Mouse (Mus musculus) embryo, embryonic 11.5 days (tissue): ENCODE results near the gene Zmiz1.

Source experiments
- DNase-seq: peaks from one replicate; pipeline ENCODE4 v3.0.0-alpha.2; 2012; ENCODE audit warnings: low read depth, low spot score

Gene Zmiz1

DNA sequence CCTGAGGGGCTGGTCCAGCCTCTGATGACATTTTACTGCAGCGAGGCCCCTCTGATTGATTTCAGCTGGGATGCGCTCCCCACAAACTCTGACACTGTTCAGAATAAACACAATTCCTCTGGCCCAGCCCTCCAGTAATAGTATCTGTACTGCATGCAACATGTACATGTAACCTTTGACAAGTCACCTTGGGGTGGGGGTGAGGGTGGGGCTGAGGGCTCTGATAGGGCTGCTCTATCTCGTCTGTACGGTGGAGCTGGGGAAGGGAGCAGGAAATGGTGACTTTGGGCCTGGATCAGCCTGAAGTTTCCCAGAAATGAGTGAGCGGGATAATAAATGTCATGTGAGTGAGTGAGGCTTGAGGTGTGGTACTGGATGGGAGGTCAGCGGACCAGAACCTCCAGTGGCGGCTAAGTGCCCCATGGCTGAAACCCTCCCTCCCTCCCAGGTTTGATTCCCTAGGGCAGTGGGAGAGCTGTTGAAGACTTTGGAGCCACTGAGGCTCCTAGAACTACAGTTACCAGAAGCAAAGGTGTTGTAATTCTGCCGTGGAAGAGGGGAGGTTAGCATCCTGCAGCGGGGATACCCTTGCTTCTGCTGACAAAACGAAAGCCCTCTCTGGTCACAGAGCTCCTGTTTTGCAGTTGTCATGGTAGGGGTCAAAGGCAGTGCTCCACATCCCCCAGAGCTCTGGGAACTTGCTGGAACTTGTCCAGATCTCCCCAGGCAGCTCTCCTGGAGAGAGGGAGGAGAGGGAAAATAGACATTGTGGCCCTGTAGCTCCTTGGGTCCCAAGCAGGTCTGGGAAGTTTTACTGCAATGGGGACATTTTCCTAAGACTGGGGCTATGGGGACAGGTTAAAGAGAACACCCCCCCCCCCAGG is 153.1 kb downstream of the Zmiz1 start:
- no peak for DNase-seq

DNA sequence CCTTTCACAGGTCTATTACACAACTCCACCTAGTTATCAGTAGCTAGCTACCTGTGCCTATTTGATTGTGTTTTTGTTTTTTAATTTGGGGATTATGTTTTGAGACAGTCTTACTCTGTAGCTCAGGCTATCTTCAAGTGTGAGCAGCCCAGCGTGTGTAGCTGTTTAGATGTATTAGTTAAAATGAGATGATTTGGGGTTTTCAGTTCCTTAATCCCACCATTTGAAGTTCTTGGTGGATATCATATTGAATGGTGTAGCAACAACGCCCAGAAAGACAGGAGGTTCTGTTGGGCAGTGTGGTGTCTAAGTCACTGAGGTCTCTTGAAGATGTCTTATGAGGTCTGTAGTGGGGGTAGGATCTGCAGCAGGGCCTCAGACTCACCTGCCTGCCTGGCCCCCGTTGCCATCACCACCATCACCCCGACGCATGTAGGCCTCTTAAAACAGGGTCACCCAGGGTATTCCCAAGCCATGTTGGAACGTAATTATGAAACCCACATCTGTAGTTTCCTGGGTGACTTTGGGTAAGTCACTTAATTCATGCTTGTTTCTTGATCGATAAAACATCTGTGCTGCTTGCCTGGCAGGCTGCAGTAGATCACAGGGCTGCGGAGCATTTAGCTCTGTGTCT is 155.1 kb downstream of the Zmiz1 start:
- DNase-seq, result no peak

DNA sequence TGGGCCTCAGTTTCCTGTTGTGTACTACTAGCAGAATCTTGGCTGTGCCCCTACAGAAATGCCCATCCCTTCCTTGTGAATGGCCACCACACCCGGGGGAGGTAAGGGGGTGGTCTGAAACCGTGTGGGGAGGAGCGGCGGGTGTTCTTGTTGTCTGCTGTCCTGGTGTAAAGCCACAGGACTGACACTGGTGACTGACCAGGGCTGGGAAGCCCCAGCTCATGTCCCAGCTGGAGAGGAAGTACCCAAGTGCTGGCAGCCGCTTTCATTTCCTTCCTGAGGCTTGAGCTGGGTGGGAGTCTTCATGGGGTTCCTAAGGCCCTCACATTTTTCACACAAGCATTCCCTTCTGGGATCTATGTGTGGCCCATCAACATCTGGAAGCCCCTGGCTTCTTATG is 155.7 kb downstream of the Zmiz1 start:
- DNase-seq, result no peak

DNA sequence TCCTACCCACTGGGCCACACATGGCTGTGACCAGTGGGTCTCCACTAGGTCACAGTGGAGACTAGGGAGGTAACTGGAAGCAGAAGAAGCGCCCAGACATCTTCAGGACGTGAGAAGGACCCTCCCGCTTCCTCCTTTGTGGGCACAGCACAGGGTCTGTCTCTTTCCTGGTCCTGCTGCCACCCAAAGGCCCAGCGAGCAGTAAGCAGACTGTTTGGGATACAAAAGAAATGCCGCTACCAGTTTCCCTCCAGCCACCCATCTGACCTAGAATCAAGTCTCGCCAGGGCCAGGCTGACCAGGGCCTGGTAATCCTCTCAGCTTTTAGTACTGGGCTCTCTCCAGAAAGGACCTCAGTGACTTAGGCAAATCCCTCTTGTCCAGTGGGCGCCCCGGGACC is 156.6 kb downstream of the Zmiz1 start:
- no peak for DNase-seq

GRCm38 (mm10) chr14:25616009-25616723 is 157.2 kb downstream of the Zmiz1 start:
- DNase-seq, result no peak

- DNase-seq, result no peak
These were observed 158.3 kb downstream of the Zmiz1 start for GRCm38 (mm10) chr14:25617264-25617663.

GRCm38 (mm10) chr14:25619066-25619762 is 160.2 kb downstream of the Zmiz1 start:
- DNase-seq, result no peak

GRCm38 (mm10) chr14:25620766-25621165 is 161.8 kb downstream of the Zmiz1 start:
- no peak for DNase-seq

DNA sequence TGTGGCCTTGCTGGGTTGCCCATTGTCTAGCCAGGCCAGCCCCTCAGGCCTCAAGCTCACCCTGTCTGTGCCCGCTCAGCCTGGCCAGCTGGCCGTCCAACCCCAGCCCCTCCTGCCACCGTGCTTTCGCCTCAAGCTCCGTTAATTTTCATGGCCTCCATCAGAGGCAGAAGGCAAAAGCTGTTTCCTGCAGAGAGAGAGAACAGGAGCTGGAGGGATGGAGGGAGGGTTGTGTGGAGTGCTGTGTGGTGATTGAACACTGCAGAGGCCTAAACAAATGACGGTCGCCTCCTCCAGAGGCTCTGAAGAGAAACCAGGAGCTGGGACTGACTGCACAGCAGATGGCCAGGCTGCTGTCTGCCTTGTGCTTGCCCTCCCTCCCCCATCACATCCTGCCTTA is 164.7 kb downstream of the Zmiz1 start:
- no peak for DNase-seq

DNA sequence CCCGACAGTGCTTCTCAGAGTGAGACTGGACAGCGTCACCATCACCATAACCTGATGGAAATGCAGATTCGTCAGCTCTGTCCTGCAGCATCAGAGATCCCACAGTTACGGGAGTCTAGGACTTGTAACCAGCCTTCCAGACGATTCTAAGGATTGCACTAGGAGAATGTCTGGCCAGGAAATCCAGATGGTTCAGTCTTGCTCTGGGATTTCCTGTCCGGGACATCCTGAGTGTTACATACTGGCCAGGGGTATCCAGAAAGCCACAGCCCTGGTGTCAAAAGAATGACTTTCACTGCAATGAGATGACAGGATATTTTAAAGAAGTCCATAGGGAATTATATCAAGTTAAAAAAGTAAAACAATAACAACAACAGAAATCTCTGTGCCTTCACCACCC is 165.7 kb downstream of the Zmiz1 start:
- DNase-seq, result no peak

DNA sequence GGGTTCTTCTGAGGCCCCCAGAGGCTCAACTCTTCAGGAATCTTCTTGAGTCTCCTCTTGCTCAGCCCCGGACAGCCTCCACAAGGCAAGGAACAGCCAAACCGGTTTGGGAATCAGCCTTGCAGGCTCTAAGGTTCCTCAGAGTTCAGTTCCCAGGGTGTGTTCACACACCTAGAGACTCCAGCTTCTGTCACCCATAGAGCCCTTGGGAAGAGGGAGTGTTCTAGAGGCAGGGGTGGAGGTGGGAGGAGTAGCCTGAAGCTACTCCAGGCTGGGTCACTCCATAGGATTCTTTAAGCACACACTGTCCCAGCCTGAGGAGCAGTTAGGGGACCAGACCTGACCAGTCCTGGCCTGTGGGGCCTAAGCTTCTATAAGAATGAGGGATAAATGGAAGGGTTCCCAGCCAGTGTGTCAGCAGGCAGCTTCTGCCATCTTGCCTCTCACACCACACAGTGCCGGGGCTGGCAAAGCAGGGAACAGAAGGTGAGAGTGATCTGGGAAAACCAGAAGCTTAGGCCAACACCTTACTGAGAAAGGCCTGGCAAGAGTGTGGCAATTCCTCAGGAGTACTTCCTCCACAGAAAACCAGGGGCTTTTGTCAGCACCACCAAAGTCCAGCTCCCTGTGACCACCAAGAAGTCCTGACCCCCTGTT is 168.7 kb downstream of the Zmiz1 start:
- DNase-seq, result no peak

- no peak for DNase-seq
These were observed 169.6 kb downstream of the Zmiz1 start for GRCm38 (mm10) chr14:25628448-25629099.

DNA sequence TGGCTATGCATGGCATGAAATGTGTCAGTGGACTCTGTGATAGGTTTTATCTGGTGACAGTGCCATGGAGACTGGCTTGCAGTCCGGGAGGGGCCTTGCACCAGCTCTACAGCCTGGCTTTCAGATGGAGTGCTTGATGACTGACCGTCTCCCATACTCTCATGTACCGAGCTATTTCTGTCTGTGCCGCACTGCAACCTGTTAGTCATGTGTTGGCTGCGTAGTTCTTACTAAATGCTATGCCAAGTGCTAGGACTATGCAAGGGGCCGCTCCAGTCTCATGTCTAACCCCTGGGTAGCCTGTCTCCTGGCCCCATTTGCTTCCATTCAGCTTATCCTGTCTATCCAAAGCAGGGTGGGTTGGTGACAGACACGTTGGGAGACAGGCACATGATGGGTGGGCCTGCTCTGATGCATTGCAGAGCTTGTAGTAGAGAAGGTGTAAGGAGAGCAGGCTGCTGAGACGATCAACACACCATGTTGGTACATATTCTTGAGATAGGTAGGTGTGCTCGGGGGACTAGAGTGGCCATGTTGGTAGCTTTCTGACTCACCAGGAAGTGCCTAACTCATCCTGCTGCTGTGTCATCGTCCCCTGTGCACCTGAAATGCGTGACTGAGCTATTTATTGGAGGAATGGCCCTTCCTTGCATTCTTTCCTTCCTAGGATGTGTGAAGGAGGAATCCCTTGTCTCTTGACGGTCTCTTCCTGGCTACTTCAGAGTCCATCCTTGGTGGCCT is 171.1 kb downstream of the Zmiz1 start:
- no peak for DNase-seq

DNA sequence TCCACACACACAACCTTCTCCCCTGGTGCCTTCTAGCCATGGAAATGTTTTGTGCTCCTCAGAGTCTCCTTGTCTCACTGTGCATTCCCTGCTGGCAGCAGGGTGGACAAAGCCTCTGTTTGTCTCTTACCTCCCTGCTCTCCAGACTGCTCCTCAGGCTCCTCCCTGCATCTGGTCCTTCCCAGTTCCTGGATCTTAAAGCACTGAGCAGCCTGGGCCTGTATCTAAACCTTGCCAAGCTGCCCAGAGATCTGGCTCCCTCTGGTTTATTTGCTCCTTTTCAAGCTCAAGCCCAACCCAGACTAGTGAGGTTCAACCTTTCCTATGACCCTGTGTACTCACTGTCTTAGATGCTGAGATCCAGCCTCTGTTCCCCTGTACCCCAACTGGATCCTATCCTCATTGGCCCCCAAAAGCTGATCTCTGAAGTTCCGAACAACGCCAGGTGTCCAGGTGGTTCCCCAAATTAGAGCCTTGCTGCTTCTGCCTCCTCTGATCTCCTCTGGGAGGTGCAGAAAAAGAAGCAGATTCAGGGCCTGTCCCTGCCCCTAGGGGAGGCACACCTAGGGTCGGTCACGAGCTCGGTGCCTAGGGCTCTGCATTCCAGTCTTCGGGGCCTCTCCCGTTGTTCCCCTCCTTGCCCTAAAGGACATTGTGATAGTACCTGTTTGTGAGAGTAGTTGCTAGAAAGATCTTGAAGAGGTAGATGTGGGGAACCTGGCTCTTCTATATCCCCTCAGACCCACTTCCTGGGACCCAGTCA is 171.8 kb downstream of the Zmiz1 start:
- no peak for DNase-seq

GRCm38 (mm10) chr14:25631481-25631880 is 172.5 kb downstream of the Zmiz1 start:
- DNase-seq, result no peak

- DNase-seq, result no peak
These were observed 174.7 kb downstream of the Zmiz1 start for GRCm38 (mm10) chr14:25633539-25634300.

- DNase-seq, result no peak
These were observed 175.3 kb downstream of the Zmiz1 start for GRCm38 (mm10) chr14:25634328-25634727.

DNA sequence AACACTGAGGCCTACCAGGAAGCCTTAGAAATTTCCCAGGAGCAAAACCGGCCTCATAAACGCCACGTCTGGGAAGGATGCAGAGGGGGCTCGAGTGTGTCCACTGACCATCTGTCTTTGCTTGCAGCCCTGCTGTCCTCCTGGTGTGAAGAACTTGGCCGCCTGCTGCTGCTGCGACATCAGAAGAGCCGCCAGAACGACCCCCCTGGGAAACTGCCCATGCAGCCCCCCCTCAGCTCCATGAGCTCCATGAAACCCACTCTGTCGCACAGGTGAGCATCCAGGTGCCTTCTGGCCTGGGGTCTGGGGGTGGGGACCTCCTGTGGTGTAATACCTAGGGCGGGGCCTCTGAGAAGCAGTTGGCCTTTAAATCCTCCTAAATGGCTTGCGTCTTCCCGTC is 176.8 kb downstream of the Zmiz1 start:
- DNase-seq, result no peak

GRCm38 (mm10) chr14:25636297-25636696 is 177.3 kb downstream of the Zmiz1 start:
- no peak for DNase-seq
